Mouse (Mus musculus): ENCODE results near the gene Alad.

- TF ChIP-seq CTCF (IDR thresholded peaks at IDR 0.05) (no peak), EP300 (IDR thresholded peaks at IDR 0.05) (no peak)
Measured at GRCm38 (mm10) chr4:62486162-62486696, 33.5 kb downstream of the Alad start.

Data from lung, postnatal 0 days (tissue).